Mouse (Mus musculus): ENCODE measurements around the gene Cntnap2.
"Not testable (repeated sequence)": the region's sequence is repeated elsewhere in the genome, so short reads cannot be mapped to it uniquely, and the experiment has no call there.

Gene Cntnap2

GRCm38 (mm10) chr6:47243863-47244606 lies 2184.9 kb downstream of the Cntnap2 start:
- DNase-seq (ENCODE audit: low read depth): peak; percentile 52

- DNase-seq (ENCODE audit: low read depth): no peak
Measured at GRCm38 (mm10) chr6:47244642-47245041, 2185.5 kb downstream of the Cntnap2 start.

GRCm38 (mm10) chr6:47255270-47255669 lies 2196.1 kb downstream of the Cntnap2 start:
- no peak for DNase-seq (ENCODE audit: low read depth)

GRCm38 (mm10) chr6:47256227-47256887 lies 2197.2 kb downstream of the Cntnap2 start:
- no peak for DNase-seq (ENCODE audit: low read depth)

GRCm38 (mm10) chr6:47256918-47257506 lies 2197.9 kb downstream of the Cntnap2 start:
- DNase-seq (ENCODE audit: low read depth): no peak

- DNase-seq (ENCODE audit: low read depth): no peak
Measured at GRCm38 (mm10) chr6:47259626-47260114, 2200.5 kb downstream of the Cntnap2 start.

- DNase-seq (ENCODE audit: low read depth): no peak
Measured at GRCm38 (mm10) chr6:47267236-47267635, 2208.1 kb downstream of the Cntnap2 start.

- no peak for DNase-seq (ENCODE audit: low read depth)
Measured at GRCm38 (mm10) chr6:47269455-47269854, 2210.3 kb downstream of the Cntnap2 start.

GRCm38 (mm10) chr6:47271576-47271975 lies 2212.4 kb downstream of the Cntnap2 start:
- no peak for DNase-seq (ENCODE audit: low read depth)

GRCm38 (mm10) chr6:47272606-47273575 lies 2213.7 kb downstream of the Cntnap2 start:
- DNase-seq (ENCODE audit: low read depth): no peak

GRCm38 (mm10) chr6:47275065-47275464 lies 2215.9 kb downstream of the Cntnap2 start:
- DNase-seq (ENCODE audit: low read depth): no peak

GRCm38 (mm10) chr6:47279183-47279582 lies 2220.0 kb downstream of the Cntnap2 start:
- no peak for DNase-seq (ENCODE audit: low read depth)

GRCm38 (mm10) chr6:47281584-47281983 lies 2222.4 kb downstream of the Cntnap2 start:
- DNase-seq (ENCODE audit: low read depth): no peak

GRCm38 (mm10) chr6:47284794-47285193 lies 2225.6 kb downstream of the Cntnap2 start:
- DNase-seq (ENCODE audit: low read depth): no peak

GRCm38 (mm10) chr6:47285742-47286141 lies 2226.6 kb downstream of the Cntnap2 start:
- DNase-seq (ENCODE audit: low read depth): no peak

GRCm38 (mm10) chr6:47286247-47286967 lies 2227.2 kb downstream of the Cntnap2 start:
- not testable (repeated sequence) for DNase-seq (ENCODE audit: low read depth)

GRCm38 (mm10) chr6:47287722-47288121 lies 2228.6 kb downstream of the Cntnap2 start:
- no peak for DNase-seq (ENCODE audit: low read depth)

- no peak for DNase-seq (ENCODE audit: low read depth)
Measured at GRCm38 (mm10) chr6:47291973-47292372, 2232.8 kb downstream of the Cntnap2 start.

- no peak for DNase-seq (ENCODE audit: low read depth)
Measured at GRCm38 (mm10) chr6:47292437-47292836, 2233.3 kb downstream of the Cntnap2 start.

- no peak for DNase-seq (ENCODE audit: low read depth)
Measured at GRCm38 (mm10) chr6:47294433-47294832, 2235.3 kb downstream of the Cntnap2 start.

Measured in c-Kit-positive CD71-negative TER-119-negative erythroid progenitor cells, embryonic 14.5 days (primary cell).